Mouse (Mus musculus) mesoderm, embryonic 11.5 days (tissue): ENCODE measurements at regions not wholly inside any gene's neighbourhood (a gene's known extent, or its start where the extent isn't known, plus 50 kb on each side); places are given as distances from the start of the nearest gene placed in this dataset.

ENCODE experiments used
- DNase-seq: peaks from one replicate; pipeline ENCODE4 v3.0.0-alpha.2; 2012; ENCODE audit warnings: low read depth, low spot score

GRCm38 (mm10) chr5:73797980-73798379, 146.8 kb downstream of the Spata18 start:
- DNase-seq = no peak

GRCm38 (mm10) chr5:73803431-73803830, 152.3 kb downstream of the Spata18 start:
- DNase-seq = no peak

GRCm38 (mm10) chr5:73804556-73805230, 153.5 kb downstream of the Spata18 start:
- DNase-seq = no peak

GRCm38 (mm10) chr5:73810660-73811059, 159.5 kb downstream of the Spata18 start:
- no peak for DNase-seq

GRCm38 (mm10) chr5:73811094-73811521, 159.9 kb downstream of the Spata18 start:
- peak; percentile 73 for DNase-seq

GRCm38 (mm10) chr5:73815752-73816151, 164.6 kb downstream of the Spata18 start:
- no peak for DNase-seq

- no peak for DNase-seq
Observed at GRCm38 (mm10) chr5:73817180-73817579, 166.0 kb downstream of the Spata18 start.

GRCm38 (mm10) chr5:73821956-73822545, 170.9 kb downstream of the Spata18 start:
- DNase-seq = no peak

GRCm38 (mm10) chr5:73823421-73823820, 172.2 kb downstream of the Spata18 start:
- DNase-seq = no peak

GRCm38 (mm10) chr5:73826941-73827340, 175.8 kb downstream of the Spata18 start:
- no peak for DNase-seq

GRCm38 (mm10) chr5:73833721-73834120, 182.5 kb downstream of the Spata18 start:
- no peak for DNase-seq

- DNase-seq = no peak
Observed at GRCm38 (mm10) chr5:73843776-73844175, 192.6 kb downstream of the Spata18 start.

- DNase-seq = no peak
Observed at GRCm38 (mm10) chr5:73846096-73846782, 195.1 kb downstream of the Spata18 start.

- DNase-seq = no peak
Observed at GRCm38 (mm10) chr5:73846783-73847151, 195.6 kb downstream of the Spata18 start.

GRCm38 (mm10) chr5:73851501-73851900, 200.3 kb downstream of the Spata18 start:
- no peak for DNase-seq

GRCm38 (mm10) chr5:73854025-73854773, 203.0 kb downstream of the Spata18 start:
- peak; percentile 86 for DNase-seq

GRCm38 (mm10) chr5:73854774-73855371, 203.7 kb downstream of the Spata18 start:
- DNase-seq = no peak

GRCm38 (mm10) chr5:73859320-73859719, 208.1 kb downstream of the Spata18 start:
- DNase-seq = no peak

- DNase-seq = peak; percentile 75
Observed at GRCm38 (mm10) chr5:73864138-73864761, 204.0 kb downstream of the Usp46 start.

- DNase-seq = no peak
Observed at GRCm38 (mm10) chr5:73872641-73873421, 195.4 kb downstream of the Usp46 start.
